Mouse (Mus musculus) layer of hippocampus, postnatal 10 days (tissue): Measurements from ENCODE around the gene Acy3. TPM values are rescaled to one million over a fixed set of nuclear protein-coding genes. Genes with fewer than 3 reads are reported as not detected.
"Not testable (repeated sequence)": the region's sequence is repeated elsewhere in the genome, so short reads cannot be mapped to it uniquely, and the experiment has no call there.

Source experiments
- DNase-seq, 2 experiments: peaks; one replicate each; pipeline ENCODE4 v3.0.0; 2021; ENCODE audit warnings: low spot score in 2 of 2
- long read RNA-seq: library from polyadenylated mRNA; stranded (forward); transcript quantifications from one replicate; pipeline ENCODE4 v2.0.0, GENCODE M21; 2023
- total RNA-seq, 2 experiments: library from RNA; stranded (reverse); gene quantifications; 2 replicates each; pipeline ENCODE4 v1.2.3; 2021

Gene Acy3
- 1 to 10 TPM; 1.9 to 2.2 TPM for total RNA-seq
- long read RNA-seq, partial matches to known transcripts = 0 of 1 reads
- long read RNA-seq, other reads (novel, unspliced or antisense) = 1 of 1 reads

GRCm38 (mm10) chr19:3986334-3986733 lies at the start of gene Acy3:
Gene Acy3 (plus strand): TSS chr19:3986570.
- peak; percentile 37 to 60 for DNase-seq

GRCm38 (mm10) chr19:3942315-3942714 lies 44.1 kb upstream of the Acy3 start:
- no peak for DNase-seq

- DNase-seq = no peak
Measured at GRCm38 (mm10) chr19:3942986-3943735, 43.2 kb upstream of the Acy3 start.

- DNase-seq = no peak
Measured at GRCm38 (mm10) chr19:3945872-3946564, 40.4 kb upstream of the Acy3 start.

GRCm38 (mm10) chr19:3946715-3947114 lies 39.7 kb upstream of the Acy3 start:
- DNase-seq = peak; percentile 75 to 82

- no peak for DNase-seq
Measured at GRCm38 (mm10) chr19:3947813-3948212, 38.6 kb upstream of the Acy3 start.

- no peak for DNase-seq
Measured at GRCm38 (mm10) chr19:3948546-3948945, 37.8 kb upstream of the Acy3 start.

GRCm38 (mm10) chr19:3950331-3950730 lies 36.0 kb upstream of the Acy3 start:
- no peak for DNase-seq

- DNase-seq = no peak
Measured at GRCm38 (mm10) chr19:3951461-3951860, 34.9 kb upstream of the Acy3 start.

GRCm38 (mm10) chr19:3952099-3952498 lies 34.3 kb upstream of the Acy3 start:
- DNase-seq = no peak

GRCm38 (mm10) chr19:3955033-3955432 lies 31.3 kb upstream of the Acy3 start:
- DNase-seq = no peak

GRCm38 (mm10) chr19:3955804-3956203 lies 30.6 kb upstream of the Acy3 start:
- no peak for DNase-seq

- not testable (repeated sequence) for DNase-seq
Measured at GRCm38 (mm10) chr19:3957296-3958036, 28.9 kb upstream of the Acy3 start.

- peak; percentile 24 to 34 for DNase-seq
Measured at GRCm38 (mm10) chr19:3958470-3958869, 27.9 kb upstream of the Acy3 start, which contains the start of gene Aldh3b3. Gene Aldh3b3 (plus strand): TSS chr19:3958645.

GRCm38 (mm10) chr19:3959030-3959429 lies 27.3 kb upstream of the Acy3 start:
- DNase-seq = no peak

- no peak for DNase-seq
Measured at GRCm38 (mm10) chr19:3960211-3960610, 26.2 kb upstream of the Acy3 start.

- DNase-seq = not testable (repeated sequence)
Measured at GRCm38 (mm10) chr19:3961805-3962204, 24.6 kb upstream of the Acy3 start.

- peak in 1 of 2 experiments; percentile 23 for DNase-seq
Measured at GRCm38 (mm10) chr19:3962469-3962868, 23.9 kb upstream of the Acy3 start.

- no peak for DNase-seq
Measured at GRCm38 (mm10) chr19:3964030-3964429, 22.3 kb upstream of the Acy3 start.

- DNase-seq = no peak
Measured at GRCm38 (mm10) chr19:3966330-3967075, 19.9 kb upstream of the Acy3 start.

GRCm38 (mm10) chr19:3967258-3967657 lies 19.1 kb upstream of the Acy3 start:
- no peak for DNase-seq
